Mouse (Mus musculus) lung, postnatal 25 days (tissue): ENCODE measurements around the gene Il17re.
A peak's percentile ranks its signal among the peaks of the same experiment; 100 is the strongest.

Experiments used
- DNase-seq: peaks from one replicate; pipeline ENCODE4 v3.0.0; 2022; ENCODE audit warnings: low spot score

The Il17re gene

GRCm38 (mm10) chr6:113443091-113443490, 15.2 kb upstream of the Il17re start:
- DNase-seq, result no peak

GRCm38 (mm10) chr6:113444207-113444965, 13.9 kb upstream of the Il17re start:
- no peak for DNase-seq

DNA sequence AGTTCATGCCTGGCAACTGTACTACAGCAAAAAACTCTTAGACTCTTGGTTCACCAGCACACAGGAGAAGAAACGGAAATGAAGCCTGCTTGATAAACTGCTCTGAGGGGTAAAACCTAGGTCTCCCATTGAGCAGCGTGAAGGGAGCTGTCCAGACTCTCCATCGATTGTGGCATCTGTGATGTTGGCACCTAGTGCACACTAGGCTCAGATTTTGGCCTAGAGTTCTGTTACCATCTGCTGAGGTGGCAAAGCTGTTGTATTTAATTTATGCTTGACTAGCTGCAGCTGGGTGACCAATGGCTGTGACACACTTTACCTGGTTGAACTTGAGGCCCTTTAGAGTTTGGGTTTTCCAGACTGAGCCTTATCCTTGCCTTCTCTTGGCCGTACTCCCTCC, 10.6 kb upstream of the Il17re start:
- DNase-seq, result no peak

DNA sequence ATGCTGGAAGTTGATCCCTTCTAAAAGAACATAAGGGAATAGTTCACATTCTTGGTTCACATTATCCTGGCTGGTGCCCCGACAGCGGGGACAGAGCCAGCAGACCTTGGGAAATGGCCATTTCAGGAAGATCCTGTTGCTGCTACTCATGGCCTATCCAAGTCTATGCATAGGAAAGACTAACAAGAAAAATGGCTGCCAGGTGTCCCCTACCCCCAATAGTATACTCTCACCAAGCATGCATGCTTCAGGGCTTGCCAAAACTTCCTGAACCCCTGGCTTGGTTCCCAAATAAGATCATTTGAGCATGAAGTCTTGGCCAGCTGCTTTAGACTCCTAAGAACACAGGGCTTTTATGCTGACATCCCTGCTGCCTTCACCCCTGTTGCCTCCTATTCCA, 6.4 kb upstream of the Il17re start:
- no peak for DNase-seq

GRCm38 (mm10) chr6:113455007-113455406, 3.3 kb upstream of the Il17re start:
- no peak for DNase-seq

DNA sequence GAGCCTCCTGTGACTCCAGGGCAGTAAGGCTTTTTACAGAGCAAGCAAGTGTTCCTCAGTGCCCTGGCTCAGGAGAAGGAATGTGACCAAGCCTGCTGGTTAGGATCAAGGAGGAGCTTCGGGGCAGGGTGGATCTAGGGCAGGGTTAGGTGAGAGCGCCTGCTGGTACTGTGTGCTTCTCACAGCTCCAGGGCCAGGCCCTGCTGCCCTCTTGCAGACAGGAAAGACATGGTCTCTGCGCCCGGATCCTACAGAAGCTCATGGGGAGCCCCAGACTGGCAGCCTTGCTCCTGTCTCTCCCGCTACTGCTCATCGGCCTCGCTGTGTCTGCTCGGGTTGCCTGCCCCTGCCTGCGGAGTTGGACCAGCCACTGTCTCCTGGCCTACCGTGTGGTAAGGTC, 351 bp downstream of the Il17re start:
- DNase-seq, result peak; percentile 85

DNA sequence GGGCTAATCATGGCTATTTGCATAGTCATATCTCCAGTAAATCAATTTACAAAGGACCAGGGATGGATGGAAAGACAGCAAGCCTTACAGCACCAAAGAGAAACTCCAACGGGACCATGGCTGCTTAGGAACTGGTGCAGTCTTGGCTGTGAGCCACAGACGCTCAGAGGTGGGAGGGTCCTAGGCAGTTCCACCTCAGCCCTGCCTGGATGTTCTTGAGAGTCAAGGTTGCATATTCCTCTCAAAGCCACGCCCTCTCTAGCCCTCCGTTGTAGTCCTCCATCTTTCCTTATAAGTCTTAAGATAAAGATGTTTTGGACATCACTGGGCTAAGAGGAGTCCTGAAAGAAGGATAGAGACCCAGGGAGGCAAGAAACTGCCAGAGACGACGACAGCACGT, 5.8 kb downstream of the Il17re start:
- DNase-seq, result no peak

GRCm38 (mm10) chr6:113465602-113466001, 7.3 kb downstream of the Il17re start:
- no peak for DNase-seq

- DNase-seq, result no peak
Measured at GRCm38 (mm10) chr6:113468512-113468911, 10.2 kb downstream of the Il17re start.

DNA sequence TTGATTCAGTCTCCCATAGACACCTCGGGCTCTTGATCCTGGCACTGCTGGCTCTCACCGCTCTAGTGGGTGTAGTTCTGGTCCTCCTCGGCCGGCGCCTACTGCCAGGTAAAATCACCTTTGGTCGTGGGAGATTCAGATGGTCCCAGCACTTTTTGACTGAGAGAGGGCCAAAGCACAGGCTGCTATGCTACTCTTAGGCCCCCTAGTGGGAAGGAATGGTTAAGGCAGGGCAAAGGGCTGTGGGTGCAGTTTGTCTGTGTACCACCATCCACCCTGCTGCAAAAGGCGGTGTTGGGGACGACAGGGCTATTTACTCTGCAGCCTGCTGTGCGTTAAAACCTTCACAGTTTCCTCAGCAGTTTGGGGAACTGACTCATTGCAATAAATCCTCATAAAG, 10.7 kb downstream of the Il17re start:
- DNase-seq, result peak; percentile 79

DNA sequence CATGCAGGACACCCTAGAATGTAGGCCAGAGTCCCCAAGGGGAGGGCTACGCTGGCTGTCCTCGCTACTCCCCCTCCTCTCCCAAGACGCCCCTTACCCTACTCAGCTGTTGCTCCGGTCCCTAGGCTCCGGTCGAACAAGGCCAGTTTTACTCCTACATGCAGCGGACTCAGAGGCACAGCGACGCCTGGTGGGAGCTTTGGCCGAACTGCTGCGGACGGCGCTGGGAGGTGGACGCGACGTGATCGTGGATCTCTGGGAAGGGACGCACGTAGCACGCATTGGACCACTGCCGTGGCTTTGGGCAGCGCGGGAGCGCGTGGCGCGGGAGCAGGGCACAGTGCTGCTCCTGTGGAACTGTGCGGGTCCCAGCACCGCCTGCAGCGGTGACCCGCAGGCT, 11.1 kb downstream of the Il17re start:
- DNase-seq, result peak; percentile 81

- DNase-seq, result peak; percentile 80
Measured at GRCm38 (mm10) chr6:113471297-113471936, 13.1 kb downstream of the Il17re start, which contains the start of gene Il17rc. Gene Il17rc (plus strand): TSS chr6:113471427.

GRCm38 (mm10) chr6:113472061-113472460, 13.8 kb downstream of the Il17re start:
- no peak for DNase-seq

DNA sequence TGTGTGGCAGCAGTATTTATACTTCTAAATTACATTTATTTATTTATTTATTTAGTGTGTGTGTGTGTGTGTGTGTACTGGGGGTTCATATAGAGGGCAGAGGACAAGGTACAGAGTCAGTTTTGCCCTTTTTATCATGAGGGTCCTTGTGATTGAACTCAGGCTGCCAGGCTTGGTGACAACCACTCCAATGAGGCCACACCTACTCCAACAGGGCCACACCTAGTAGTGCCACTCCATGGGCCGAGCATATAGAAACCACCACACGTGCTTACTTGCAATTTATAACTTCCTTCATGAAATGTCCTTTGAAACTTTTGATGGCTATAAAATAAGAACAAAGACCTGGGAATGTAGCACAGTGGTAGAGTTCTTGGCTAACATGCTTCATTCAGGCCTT, 15.0 kb downstream of the Il17re start:
- no peak for DNase-seq

- DNase-seq, result no peak
Measured at GRCm38 (mm10) chr6:113473715-113474114, 15.4 kb downstream of the Il17re start.

GRCm38 (mm10) chr6:113477353-113477752, 19.1 kb downstream of the Il17re start:
- DNase-seq, result no peak

DNA sequence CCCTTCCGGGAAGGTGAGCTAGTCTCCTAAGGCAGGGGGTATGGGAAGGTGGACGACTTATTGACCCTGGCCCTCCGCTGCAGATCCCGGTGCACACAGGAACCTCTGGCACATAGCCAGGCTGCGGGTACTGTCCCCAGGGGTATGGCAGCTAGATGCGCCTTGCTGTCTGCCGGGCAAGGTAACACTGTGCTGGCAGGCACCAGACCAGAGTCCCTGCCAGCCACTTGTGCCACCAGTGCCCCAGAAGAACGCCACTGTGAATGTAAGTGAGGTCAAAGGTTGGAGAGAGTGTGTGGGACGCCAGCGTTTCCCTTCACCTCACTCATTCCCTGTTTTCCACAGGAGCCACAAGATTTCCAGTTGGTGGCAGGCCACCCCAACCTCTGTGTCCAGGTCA, 20.6 kb downstream of the Il17re start:
- no peak for DNase-seq

DNA sequence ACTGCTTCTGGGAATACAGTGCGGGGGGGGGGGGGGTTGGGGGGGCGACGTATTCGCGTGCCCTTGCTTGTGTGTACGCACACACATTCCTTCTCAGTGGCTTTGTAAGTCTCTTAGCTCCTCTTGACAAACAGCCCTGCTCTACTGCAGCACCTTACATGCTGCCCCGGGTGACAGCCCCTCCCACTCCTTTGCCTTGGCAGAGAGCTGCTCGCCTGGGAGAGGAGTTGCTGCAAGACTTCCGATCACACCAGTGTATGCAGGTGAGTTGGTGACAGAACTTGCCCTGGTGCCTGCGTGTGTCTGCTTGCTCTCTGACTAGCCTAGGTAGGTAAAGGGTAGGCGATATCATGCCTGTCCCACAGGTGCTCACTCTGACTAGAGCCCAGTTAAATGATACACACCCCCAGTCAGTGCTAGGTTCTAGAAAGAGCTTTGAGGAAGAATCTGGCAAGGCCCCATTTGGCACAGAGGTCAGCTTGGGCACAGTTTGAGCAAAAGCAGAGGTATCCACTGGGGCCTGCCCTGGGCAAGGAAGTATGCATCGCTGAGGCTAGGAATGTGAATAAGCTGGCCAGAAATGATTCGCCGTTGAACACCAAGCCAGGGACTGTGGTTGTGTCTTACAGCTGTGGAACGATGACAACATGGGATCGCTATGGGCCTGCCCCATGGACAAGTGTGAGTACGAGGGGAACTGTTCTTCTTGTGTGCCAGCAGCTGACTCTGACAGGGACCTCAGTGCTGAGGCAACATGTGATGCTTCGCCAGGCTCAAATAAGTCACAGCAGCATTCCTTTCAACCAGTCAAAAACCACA, 22.5 kb downstream of the Il17re start:
- DNase-seq, result peak; percentile 50

DNA sequence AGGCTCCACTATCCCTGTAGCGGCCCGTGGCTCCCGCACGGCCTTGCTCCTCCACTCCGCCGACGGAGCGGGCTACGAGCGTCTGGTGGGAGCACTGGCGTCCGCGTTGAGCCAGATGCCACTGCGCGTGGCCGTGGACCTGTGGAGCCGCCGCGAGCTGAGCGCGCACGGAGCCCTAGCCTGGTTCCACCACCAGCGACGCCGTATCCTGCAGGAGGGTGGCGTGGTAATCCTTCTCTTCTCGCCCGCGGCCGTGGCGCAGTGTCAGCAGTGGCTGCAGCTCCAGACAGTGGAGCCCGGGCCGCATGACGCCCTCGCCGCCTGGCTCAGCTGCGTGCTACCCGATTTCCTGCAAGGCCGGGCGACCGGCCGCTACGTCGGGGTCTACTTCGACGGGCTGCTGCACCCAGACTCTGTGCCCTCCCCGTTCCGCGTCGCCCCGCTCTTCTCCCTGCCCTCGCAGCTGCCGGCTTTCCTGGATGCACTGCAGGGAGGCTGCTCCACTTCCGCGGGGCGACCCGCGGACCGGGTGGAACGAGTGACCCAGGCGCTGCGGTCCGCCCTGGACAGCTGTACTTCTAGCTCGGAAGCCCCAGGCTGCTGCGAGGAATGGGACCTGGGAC, 24.3 kb downstream of the Il17re start:
- no peak for DNase-seq

- DNase-seq, result peak; percentile 97
Measured at GRCm38 (mm10) chr6:113483100-113483615, 24.9 kb downstream of the Il17re start, which contains the start of gene Creld1. Gene Creld1 (plus strand): TSS chr6:113483297.

DNA sequence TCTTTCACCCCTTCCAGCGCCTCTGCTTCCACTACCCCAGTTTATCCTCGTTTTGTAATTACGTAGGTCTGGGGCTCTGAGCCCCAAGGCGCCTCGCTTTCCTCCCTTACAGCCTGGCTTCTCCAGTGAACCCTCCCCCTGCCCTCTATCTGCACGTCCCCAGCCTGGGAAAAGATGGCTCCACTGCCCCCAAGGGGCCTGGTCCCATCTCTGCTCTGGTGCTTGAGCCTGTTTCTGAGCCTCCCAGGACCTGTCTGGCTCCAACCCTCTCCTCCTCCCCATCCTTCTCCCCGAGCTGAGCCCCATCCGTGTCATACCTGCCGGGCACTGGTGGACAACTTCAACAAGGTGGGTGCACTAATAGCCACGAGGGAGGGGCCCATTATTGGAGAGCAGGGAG, 25.4 kb downstream of the Il17re start:
- DNase-seq, result no peak

GRCm38 (mm10) chr6:113487125-113487576, 28.9 kb downstream of the Il17re start:
- DNase-seq, result peak; percentile 69
